Mouse (Mus musculus) right cerebral cortex, postnatal 14 days (tissue): ENCODE data around the gene Pde8a.

Experiments
- DNase-seq: peaks from one replicate; pipeline ENCODE4 v3.0.0; 2022

The Pde8a gene

DNA sequence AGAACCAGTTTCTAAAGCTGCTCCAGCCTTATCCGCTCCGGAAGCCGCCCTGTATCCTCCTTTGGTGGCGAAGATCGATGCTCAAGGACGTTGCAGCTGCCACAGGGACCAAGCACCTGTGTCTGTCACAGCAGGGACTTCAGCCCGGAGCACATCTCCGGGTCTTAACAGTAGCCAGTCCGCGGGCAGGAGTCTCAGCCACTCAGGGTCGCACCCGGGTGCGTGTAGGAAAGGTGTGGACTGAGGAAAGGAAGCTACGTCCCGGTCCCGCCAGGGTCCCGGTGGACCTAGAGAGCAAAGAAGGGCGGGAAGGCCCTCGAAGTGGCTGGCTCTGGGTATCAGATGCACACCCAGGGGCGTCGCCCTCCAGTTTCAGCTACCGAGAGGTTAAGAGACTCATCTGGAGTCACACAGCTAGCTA, 1.1 kb upstream of the Pde8a start:
- no peak for DNase-seq

DNA sequence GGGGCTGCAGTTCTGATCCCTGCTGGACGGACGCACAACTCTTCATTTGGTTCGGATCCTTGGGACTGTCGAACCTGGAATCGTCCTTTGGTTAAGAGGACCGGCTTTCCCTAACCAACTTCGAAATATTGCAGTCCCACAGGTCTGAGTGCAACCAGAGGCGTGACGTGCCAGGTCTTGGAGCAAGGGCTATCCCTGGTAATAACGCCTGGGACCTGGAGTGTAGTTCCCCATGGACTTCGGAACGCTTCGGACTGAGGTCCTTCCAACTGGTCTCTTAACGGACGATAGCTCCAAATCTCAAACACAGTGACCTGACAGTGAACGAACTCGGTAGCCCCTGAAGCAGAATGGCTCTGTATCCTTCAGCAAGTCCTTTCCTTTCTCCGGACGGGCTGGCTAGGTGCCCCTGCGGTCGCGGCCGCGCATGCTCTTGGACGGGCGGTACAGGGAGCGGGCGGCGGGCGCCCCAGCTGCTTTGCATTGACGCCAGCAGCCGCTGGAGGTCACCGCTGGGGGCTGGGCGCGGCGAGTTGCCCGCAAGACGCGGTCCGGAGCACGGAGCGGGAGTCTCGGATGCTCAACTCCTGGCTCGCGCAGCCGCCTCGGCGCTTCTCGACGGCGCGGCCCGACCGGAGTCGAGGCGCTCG, 574 bp upstream of the Pde8a start:
- peak; percentile 75 for DNase-seq

DNA sequence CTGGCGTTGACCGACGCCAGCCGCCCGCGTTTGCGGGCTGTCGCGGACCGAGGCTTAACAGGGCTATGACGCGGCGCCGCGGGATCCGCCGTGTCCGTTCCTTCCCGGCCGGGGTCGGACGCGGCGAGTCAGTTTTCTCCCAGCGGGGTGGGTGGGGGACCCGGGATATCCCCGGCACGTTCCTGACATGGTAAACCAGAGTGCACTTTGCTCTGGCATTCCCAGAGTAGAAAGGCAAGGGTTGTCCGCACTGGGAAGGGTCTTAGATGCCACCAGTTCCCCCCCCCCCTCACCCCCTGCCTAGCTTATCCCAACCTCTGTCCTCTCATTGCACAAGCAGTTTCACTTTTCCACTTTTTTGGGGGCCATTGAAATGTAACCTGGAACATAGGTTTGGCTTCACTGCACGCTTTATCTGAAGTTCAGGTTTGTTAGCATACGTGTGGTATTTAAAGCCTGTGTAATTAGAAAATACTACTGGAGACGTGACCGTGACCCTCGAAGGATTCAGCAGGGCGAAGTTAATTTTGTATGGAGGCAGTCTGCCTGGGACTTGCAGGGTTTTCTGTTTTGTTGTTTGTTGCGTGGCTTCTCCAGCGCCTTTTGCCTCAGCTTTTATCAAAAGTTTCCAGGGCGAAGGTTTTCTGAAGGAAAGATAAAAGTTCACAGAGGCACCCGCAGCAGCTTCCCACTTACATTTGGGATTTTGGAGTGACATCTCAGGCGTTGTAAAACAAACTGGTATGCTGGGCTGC, 934 bp downstream of the Pde8a start:
- DNase-seq, result no peak

DNA sequence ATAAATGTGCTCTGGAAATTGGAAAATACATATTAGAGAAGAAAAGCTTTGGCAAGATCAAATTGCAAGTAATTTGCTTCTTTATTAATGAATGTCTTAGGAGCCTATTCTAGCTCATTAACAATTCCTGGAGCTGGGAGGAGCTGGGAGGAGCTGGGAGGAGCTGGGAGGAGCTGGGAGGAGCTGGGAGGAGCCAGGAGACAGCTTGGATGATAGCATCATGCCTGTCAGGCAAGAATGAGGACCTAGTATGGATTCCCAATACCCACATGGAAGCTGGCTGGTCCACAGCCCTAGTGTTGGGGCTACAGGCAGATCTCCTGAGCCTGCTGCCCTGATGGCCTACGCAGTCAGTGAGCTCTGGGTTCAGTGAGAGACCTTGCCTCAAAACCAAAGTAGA, 2.6 kb downstream of the Pde8a start:
- no peak for DNase-seq

- DNase-seq, result no peak
Observed at GRCm38 (mm10) chr7:81219321-81219720, 5.9 kb downstream of the Pde8a start.

GRCm38 (mm10) chr7:81220381-81220780, 7.0 kb downstream of the Pde8a start:
- DNase-seq, result no peak

- no peak for DNase-seq
Observed at GRCm38 (mm10) chr7:81224260-81224659, 10.9 kb downstream of the Pde8a start.

- no peak for DNase-seq
Observed at GRCm38 (mm10) chr7:81230091-81230792, 16.8 kb downstream of the Pde8a start.

DNA sequence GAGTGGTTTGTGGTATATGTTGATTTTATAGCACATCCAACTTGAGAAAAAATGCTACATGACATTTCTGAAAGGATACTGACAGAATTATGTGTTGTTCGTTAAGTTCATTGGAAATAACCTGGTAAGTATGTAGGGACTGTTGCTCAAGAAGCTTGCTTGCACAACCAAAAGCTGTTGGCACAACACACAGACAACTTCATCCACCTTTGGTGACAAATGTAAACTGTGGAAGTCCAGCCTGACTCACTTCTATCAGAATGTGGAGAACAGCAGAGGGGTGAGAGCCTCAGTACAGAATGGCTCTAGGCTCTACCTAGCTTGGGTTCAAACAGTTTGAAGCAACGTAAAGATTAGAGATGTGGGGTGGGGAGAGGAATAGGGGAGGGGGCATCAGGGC, 19.3 kb downstream of the Pde8a start:
- DNase-seq, result no peak

DNA sequence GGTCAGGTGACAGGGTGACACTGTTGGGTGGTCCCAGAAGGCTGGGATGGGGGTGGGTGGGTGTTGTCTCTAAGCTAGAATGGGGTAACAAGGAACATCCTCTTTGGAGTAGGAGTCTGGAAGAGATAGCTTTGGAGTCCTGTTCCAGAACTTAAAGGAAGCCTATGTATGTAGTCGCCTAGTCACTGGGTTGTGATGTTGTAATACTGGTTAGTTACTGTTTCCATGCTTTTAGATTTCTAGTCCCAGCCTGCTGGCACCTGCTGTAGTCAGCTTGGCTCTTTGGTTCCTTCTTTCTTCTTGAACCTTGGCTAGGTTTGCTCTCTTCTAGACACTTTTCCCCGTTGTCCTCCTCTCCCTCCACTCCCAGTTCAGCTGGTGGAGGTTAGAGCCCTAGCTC, 21.7 kb downstream of the Pde8a start:
- no peak for DNase-seq

GRCm38 (mm10) chr7:81235600-81236223, 22.3 kb downstream of the Pde8a start:
- DNase-seq, result no peak

DNA sequence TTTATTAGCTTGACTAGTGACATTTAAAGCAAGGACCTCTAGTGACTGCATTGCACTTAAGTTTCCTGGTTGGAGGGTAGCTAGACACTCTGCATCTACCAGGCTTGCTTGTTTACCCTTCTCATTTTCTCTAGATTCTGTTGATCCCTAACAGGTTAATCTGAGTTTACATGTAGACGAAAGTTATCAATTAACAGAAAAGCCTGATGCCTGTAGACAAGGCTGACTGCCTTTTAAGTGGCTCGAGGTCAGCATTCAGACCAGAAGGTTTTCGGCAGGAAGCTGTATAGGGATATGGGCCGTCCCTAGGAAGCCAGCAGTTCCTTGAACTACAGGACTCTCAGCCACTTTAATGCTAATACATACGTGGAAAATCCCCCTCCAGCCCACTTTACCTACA, 30.0 kb downstream of the Pde8a start:
- no peak for DNase-seq

DNA sequence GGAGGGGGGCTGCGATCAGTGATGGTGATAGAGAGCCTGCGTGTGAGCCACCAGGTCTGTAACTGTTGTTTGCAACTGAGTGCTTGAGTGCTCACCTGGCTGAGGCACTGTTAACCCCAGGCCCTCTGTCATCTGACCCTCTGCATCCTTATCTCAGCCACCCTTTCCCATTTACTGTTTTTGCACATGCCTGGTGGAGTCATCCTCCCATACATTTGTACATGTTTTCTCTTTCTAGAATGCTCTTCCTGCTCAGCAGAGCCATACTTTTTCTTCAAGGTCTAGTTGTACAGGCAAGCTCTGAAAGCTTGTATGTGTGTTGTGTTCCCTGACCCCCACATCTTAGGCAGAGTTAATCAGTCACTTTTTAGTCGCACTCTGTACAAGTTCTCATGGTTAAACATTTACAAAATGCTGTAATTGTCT, 36.5 kb downstream of the Pde8a start:
- no peak for DNase-seq

GRCm38 (mm10) chr7:81250601-81251000, 37.2 kb downstream of the Pde8a start:
- DNase-seq, result no peak

- DNase-seq, result no peak
Observed at GRCm38 (mm10) chr7:81251521-81251920, 38.1 kb downstream of the Pde8a start.

GRCm38 (mm10) chr7:81253317-81253716, 39.9 kb downstream of the Pde8a start:
- DNase-seq, result no peak

DNA sequence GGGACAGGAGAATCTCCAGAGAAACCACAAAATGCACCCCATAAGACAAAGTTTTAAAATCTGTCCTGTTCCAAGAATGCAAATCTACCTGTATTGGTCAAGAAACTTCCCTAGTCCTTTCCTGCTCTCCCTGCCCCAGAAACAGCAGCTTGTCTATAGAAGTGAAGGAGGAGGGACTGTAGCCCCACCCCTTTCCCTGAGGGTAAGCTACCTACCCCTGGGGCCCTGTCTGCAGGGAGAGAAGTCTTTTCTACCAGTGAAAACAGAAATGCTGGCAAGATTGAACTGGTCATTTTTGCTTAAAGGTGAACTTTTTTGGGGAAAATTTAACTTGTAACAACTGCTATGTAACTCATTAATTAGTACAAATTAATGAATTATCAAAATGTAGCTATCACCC, 41.2 kb downstream of the Pde8a start:
- no peak for DNase-seq

DNA sequence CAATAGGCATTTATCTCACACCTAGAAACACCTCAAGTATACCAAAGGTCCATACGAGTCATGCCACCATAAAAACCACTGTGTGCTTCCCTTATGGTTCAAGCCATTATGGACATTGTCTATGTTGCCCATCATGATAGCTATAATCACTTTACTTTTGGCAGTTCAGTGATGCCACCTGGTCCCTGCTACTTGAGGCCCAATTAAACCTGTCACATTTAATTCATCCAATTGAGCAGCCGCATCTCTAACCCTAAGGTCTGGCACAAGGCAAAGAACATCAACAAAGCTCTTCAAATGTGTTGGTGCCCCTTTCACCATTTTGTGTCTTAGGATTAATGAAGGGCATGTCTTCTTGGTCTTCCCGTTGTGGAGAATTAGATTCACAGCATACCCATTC, 42.1 kb downstream of the Pde8a start:
- DNase-seq, result no peak

GRCm38 (mm10) chr7:81256773-81257172, 43.4 kb downstream of the Pde8a start:
- no peak for DNase-seq

DNA sequence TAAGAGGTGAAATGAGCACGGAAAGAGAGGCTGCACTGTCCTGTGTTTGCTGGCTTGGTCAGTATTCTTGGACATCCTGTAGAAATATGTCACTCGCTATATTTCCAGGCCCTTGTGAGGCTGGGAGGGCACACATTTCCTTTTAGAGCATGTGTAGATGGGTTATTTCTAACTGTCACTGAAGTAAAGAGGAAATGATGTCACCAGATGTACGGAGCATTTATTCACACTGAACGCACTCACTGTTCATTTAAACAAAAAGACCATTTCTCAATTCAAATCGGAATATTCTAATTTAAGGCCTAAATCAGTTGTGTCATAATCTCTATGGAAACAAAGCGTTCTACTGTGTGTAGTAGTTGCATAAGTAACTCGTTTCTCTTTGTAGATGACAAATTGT, 48.2 kb downstream of the Pde8a start:
- no peak for DNase-seq

DNA sequence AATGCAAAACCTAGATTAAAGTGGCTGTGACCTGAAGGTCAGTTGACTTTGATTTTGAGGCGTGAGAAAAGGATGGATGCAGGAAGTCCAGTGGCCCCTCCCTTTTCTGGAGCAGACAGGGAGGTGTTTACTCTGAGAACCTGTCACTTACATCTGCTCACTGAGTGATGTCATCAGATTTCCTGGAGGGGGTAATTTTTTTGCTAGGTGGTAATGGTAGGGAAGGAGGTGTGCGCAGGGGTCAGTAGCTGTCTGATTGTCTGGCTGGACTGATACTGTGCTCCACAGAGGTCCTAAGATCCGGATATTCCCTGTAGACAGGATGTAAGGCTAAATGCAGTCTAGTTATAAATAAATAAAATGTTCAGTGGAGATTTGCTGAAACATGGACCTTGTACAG, 59.5 kb downstream of the Pde8a start:
- no peak for DNase-seq

DNA sequence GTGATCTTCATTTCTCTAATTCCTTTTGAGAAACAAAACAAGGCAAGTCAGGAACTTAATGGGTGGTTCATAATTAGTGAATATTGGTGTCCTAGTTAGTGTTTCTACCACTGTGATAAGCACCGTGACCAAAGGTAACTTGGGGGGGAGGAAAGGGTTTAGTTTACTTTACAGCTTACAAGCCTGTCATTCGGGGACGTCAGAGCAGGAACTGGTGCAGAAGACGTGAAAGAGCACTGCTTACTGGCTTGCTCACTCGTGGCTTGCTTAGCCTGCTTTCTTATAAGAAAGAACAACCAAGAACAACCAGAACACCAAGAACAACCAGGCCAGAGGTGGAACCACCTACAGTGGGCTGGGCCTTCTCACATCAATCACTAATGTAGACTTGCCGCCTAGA, 65.6 kb downstream of the Pde8a start:
- DNase-seq, result no peak

DNA sequence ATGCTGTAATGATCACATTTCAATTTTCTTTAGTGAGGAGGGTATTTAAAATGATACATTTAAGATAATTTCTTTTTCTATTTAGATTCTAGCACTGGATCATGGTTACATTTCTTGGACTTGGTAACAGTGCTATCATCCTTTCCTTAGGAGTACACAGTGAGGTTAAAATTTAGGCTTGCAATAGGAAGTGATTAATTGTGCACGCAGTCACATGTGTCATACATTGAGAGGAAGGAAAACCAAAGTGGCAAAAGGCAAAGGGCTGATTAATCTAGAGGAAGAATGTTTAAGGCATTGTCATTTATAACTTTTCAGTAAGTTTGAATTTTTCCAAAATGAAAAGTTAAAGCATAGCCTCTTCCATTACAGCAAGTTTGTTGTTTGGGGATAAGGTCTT, 67.8 kb downstream of the Pde8a start:
- no peak for DNase-seq

DNA sequence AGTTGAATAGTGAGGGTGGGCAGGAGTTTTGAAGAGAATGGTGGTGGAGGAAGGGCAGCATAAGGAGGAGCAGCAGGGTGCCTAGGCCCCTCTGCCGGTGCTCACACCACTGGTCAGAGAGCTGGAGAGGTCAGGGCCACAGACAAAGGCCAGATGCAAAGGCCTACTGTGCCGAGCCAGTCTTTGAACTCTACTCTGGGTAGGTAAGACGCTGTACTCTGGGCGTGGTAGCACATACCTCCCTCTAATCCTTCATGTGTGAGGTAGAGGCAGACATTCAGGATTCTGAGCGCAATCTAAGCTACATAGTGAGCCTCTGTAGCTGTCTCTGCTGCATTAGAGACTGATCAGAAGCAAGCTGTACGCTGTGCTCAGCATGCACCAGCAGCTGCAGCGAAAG, 73.1 kb downstream of the Pde8a start:
- no peak for DNase-seq
